Mouse (Mus musculus) layer of hippocampus, postnatal 14 days (tissue): Measurements from ENCODE around the gene Wfdc18. TPM values are rescaled to one million over a fixed set of nuclear protein-coding genes. Genes with fewer than 3 reads are reported as not detected.

Experiments used
- DNase-seq, 2 experiments: peaks; one replicate each; pipeline ENCODE4 v3.0.0; 2021 to 2022; ENCODE audit warnings: low spot score in 2 of 2, mixed read lengths in 1 of 2
- total RNA-seq, 2 experiments: library from RNA; stranded (reverse); gene quantifications; 2 replicates each; pipeline ENCODE4 v1.2.3; 2021

Gene Wfdc18
- total RNA-seq, 2 experiments from 2014 or later, result not detected

GRCm38 (mm10) chr11:83742731-83743355 is 34.0 kb downstream of the Wfdc18 start:
- DNase-seq, result no peak

GRCm38 (mm10) chr11:83743525-83743924 is 34.7 kb downstream of the Wfdc18 start:
- no peak for DNase-seq

DNA sequence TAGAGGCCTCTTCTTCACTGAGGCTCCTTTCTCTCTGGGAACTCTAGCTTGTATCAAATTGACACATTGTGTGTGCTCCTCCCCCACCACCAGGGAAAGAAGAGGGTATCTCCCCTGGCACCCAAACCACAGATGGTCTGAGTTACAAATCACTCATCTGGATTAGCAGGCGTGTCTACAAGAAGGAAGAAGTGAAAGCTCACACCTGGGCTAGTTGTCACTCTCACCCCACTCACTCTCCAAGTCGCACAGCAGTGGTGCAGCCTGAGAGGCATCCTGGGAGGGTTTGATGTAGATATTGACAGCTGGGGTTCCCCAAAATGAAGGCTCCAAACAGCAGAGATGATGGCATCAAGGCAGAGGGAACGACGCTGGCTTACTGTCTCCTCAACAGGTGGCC is 37.3 kb downstream of the Wfdc18 start:
- no peak for DNase-seq

- no peak for DNase-seq
Observed at GRCm38 (mm10) chr11:83746681-83747080, 37.9 kb downstream of the Wfdc18 start, which contains the start of gene Wfdc21. Gene Wfdc21, plus strand, starts transcription at chr11:83746940.

GRCm38 (mm10) chr11:83747376-83748265 is 38.8 kb downstream of the Wfdc18 start:
- no peak for DNase-seq

GRCm38 (mm10) chr11:83753581-83754181 is 44.9 kb downstream of the Wfdc18 start, which contains the start of gene Heatr6:
Gene Heatr6, plus strand, starts transcription at chr11:83753696.
- peak; percentile 93 for DNase-seq

- DNase-seq, result no peak
Observed at GRCm38 (mm10) chr11:83754227-83754626, 45.4 kb downstream of the Wfdc18 start.

Other genes with a start within 250 kb of the Wfdc18 start
- gene Mmp28, start 245.9 kb upstream of the Wfdc18 start, total RNA-seq, result 1 to 10 TPM; 3.2 to 3.3 TPM
- gene Taf15, start 235.9 kb upstream of the Wfdc18 start, total RNA-seq, result 10 to 100 TPM; 64.1 to 65.9 TPM
- not detected for gene Heatr9, start 186.8 kb upstream of the Wfdc18 start, total RNA-seq
- not detected for gene Ccl5, start 178.5 kb upstream of the Wfdc18 start, total RNA-seq
- 1 to 10 TPM; 5.6 to 6.8 TPM for gene Ccl9, start 130.4 kb upstream of the Wfdc18 start, total RNA-seq
- gene Ccl6, start 115.9 kb upstream of the Wfdc18 start, total RNA-seq, result 1 to 10 TPM; 1.2 to 1.5 TPM
- gene Rpl9-ps1, start 63.4 kb upstream of the Wfdc18 start, total RNA-seq, result not detected
- not detected for gene Ccl3, start 59.7 kb upstream of the Wfdc18 start, total RNA-seq
- not detected for gene Ccl4, start 46.4 kb upstream of the Wfdc18 start, total RNA-seq
- not detected for gene Wfdc17, start 5.0 kb upstream of the Wfdc18 start, total RNA-seq
- not detected for gene Wfdc21, start 37.9 kb downstream of the Wfdc18 start, total RNA-seq
- gene Heatr6, start 44.7 kb downstream of the Wfdc18 start, total RNA-seq, result 10 to 100 TPM; 16.6 to 19.5 TPM
- gene Hnf1b, start 141.0 kb downstream of the Wfdc18 start, total RNA-seq, result under 1 TPM; 0.23 to 0.31 TPM
- 10 to 100 TPM; 10.3 to 12.7 TPM for gene Ddx52, start 233.0 kb downstream of the Wfdc18 start, total RNA-seq